Mouse (Mus musculus) Patski (cell line): Measurements from ENCODE around the gene Adgrg2. TPM values are rescaled to one million over a fixed set of nuclear protein-coding genes. Genes with fewer than 3 reads are reported as not detected.

Source experiments
- ATAC-seq: fragments of 100-300 bp; one replicate; pipeline ENCODE4 v1.8.0; 2021
- CTCF ChIA-PET: fragments of 350-600 bp; sonication (Branson Sonifier 250); formaldehyde crosslinking; loops from one replicate; lab custom pipeline; 2022; ENCODE audit warnings: inconsistent platforms; lab: Charles Lee
- POLR2A ChIA-PET: fragments of 350-600 bp; sonication (Branson Sonifier 250); formaldehyde crosslinking; loops from one replicate; lab custom pipeline; 2022; ENCODE audit warnings: antibody characterized with exemption, inconsistent platforms; lab: Charles Lee
- DNase-seq: peaks from one replicate; pipeline ENCODE4 v3.0.0-alpha.2; 2011; ENCODE audit warnings: low read depth, low spot score
- H3K27me3 ChIP-seq: fragments of 371-371 bp; one replicate; pipeline ENCODE4 v1.5.1; 2021
- CTCF ChIP-seq: fragments of 100-300 bp; IDR thresholded peaks from one replicate; pipeline ENCODE4 v1.5.1; 2021
- in situ Hi-C: fragments of 300-500 bp; cut with MboI; formaldehyde crosslinking; loops from 3 replicates; pipeline ENCODE4 v1.11.1; 2018; ENCODE audit warnings: low pct_unique_long_range_greater_than_20kb, mixed read lengths
- polyA plus RNA-seq: library from polyadenylated mRNA; unstranded; gene quantifications from one replicate; pipeline ENCODE4 v1.2.3, GENCODE M21; 2021

The Adgrg2 gene
- polyA plus RNA-seq, 1 experiment from 2014 or later, result 0.01 TPM

- in situ Hi-C loops, result no loop called here
- no peak for TF ChIP-seq CTCF
- ATAC-seq (no peak), DNase-seq (no peak)
- peaks cover 7% of the 10 kb centered on the region for H3K27me3 ChIP-seq
- ChIA-PET CTCF (no interaction called here), POLR2A (interaction anchor here (0.7 to 1.1 kb wide), 2 partner anchors 30 to 362 kb away, joined by 3 to 4 read pairs; no protein-coding TSS in a partner anchor)
Measured at GRCm38 (mm10) chrX:160501095-160501494, 110.6 kb downstream of the Adgrg2 start.

DNA sequence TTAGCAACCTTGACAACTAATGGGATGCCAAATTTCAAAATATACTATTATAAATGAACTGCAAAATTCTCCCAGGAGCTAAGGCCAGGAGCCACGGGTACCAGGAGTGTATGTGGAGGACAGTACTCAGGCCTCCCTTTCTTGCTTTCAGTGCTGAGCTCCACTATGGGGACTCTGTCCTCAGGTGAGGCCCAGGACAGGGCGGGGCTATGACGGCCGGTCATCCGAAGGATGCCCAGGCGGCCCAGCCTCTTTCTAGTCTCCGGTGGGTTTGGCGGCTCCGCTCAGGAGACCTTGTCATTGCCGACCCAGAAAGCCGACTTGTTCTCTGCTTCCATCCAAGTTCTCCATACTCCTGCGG, 111.2 kb downstream of the Adgrg2 start:
- POLR2A ChIA-PET, result interaction anchor here (1.1 kb wide), 1 partner anchor 31 kb away, joined by 4 read pairs; no protein-coding TSS in a partner anchor
- TF ChIP-seq CTCF, result no peak
- H3K27me3 ChIP-seq, result peaks cover 9% of the 10 kb centered on the region
- ATAC-seq, result peak; percentile 27
- no peak for DNase-seq
- CTCF ChIA-PET, result interaction anchor here (1.6 kb wide), 1 partner anchor 20 kb away, joined by 4 read pairs; no protein-coding TSS in a partner anchor
- in situ Hi-C loops, result no loop called here

GRCm38 (mm10) chrX:160502048-160503041, 111.9 kb downstream of the Adgrg2 start, which contains the start of gene Phka2:
TSS of gene Phka2 (plus strand) at chrX:160502166.
- no peak for DNase-seq
- ChIA-PET POLR2A (interaction anchor here (1.1 kb wide), 1 partner anchor 31 kb away, joined by 4 read pairs; no protein-coding TSS in a partner anchor), CTCF (interaction anchor here (1.6 kb wide), 1 partner anchor 20 kb away, joined by 4 read pairs; no protein-coding TSS in a partner anchor)
- TF ChIP-seq CTCF, result no peak
- peak; percentile 96 for ATAC-seq
- in situ Hi-C loops, result no loop called here
- peaks cover 10% of the 10 kb centered on the region for H3K27me3 ChIP-seq

DNA sequence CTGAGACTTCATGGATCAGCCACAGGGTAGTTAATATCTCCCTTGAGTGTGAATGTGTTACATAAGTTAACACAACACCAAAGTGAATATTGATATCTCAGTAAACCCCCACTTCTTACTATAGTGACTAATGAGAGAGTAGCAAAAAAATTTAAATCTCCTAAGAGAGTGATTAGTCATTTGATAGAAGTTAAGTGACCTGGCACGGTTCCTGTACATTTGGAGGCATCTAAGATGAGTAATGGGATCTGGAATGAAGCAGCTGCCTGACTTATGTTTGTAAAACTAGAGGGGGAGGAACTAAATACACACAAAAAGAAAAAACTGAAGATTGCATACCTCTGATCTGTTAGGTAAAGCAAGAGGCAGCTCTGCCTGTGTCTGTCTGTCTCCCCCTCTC, 118.6 kb downstream of the Adgrg2 start:
- H3K27me3 ChIP-seq, result peaks cover 5% of the 10 kb centered on the region
- ATAC-seq, result no peak
- TF ChIP-seq CTCF, result no peak
- CTCF ChIA-PET, result no interaction called here
- POLR2A ChIA-PET, result no interaction called here
- no peak for DNase-seq
- in situ Hi-C loops, result loop anchor here (5.0 kb wide), 1 partner anchor 93 kb away; no protein-coding TSS in a partner anchor

- in situ Hi-C loops, result no loop called here
- TF ChIP-seq CTCF, result no peak
- CTCF ChIA-PET, result interaction anchor here (0.9 kb wide), 1 partner anchor 54 kb away, joined by 3 read pairs; no protein-coding TSS in a partner anchor
- ATAC-seq (no peak), DNase-seq (no peak)
- peaks cover 5% of the 10 kb centered on the region for H3K27me3 ChIP-seq
- POLR2A ChIA-PET, result no interaction called here
Measured at GRCm38 (mm10) chrX:160510197-160510596, 119.7 kb downstream of the Adgrg2 start.

GRCm38 (mm10) chrX:160516027-160516426, 125.5 kb downstream of the Adgrg2 start:
- ATAC-seq, result no peak
- ChIA-PET POLR2A (interaction anchor here (0.6 kb wide), 1 partner anchor 20 kb away, joined by 3 read pairs; no protein-coding TSS in a partner anchor), CTCF (interaction anchor here (1.0 kb wide), 1 partner anchor 66 kb away, joined by 4 read pairs; no protein-coding TSS in a partner anchor)
- peaks cover 17% of the 10 kb centered on the region for H3K27me3 ChIP-seq
- TF ChIP-seq CTCF, result no peak
- DNase-seq, result no peak
- in situ Hi-C loops, result no loop called here

- TF ChIP-seq CTCF, result no peak
- DNase-seq, result no peak
- H3K27me3 ChIP-seq, result peaks cover 6% of the 10 kb centered on the region
- ChIA-PET CTCF (interaction anchor here (2.0 to 2.1 kb wide), 2 partner anchors 9 kb away, joined by 7 to 10 read pairs; no protein-coding TSS in a partner anchor), POLR2A (no interaction called here)
- ATAC-seq, result no peak
- in situ Hi-C loops, result no loop called here
Measured at GRCm38 (mm10) chrX:160542772-160543171, 152.3 kb downstream of the Adgrg2 start.

Other genes with a start within 250 kb of the Adgrg2 start
- gene Phka2, start 111.5 kb downstream of the Adgrg2 start, polyA plus RNA-seq, result 17.6 TPM